Mouse (Mus musculus): Measurements from ENCODE around the gene Ccdc88c.

DNA sequence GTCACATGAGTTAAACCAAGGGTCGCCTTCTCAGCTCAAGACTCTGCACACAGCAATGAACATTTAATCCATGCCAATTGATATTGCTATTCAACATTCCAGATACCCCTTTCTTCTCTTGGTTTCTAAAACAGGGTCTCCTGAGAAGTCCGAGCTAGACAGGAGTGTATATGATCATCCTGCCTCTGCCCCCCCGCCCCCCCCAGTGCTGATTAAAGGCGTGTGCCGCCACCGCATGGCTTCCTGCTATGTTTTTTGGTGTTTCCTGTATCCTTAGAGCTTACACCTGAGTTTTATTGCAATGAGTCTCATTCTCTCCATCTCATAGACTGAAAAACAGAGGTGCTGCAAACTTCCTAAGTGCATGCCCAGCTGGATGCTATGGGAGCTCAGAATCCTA, 127.5 kb downstream of the Ccdc88c start:
- TF ChIP-seq E2F4 (IDR thresholded peaks at IDR 0.05; ENCODE audit: insufficient read depth) (no peak), POLR2A (IDR thresholded peaks at IDR 0.05; ENCODE audit: insufficient read length, low read depth) (no peak), MAX (IDR thresholded peaks at IDR 0.05; ENCODE audit: low read depth) (no peak), SRF (IDR thresholded peaks at IDR 0.05; ENCODE audit: control insufficient read depth, insufficient read length, low read depth) (no peak), REST (IDR thresholded peaks at IDR 0.05; ENCODE audit: insufficient read depth, insufficient read length) (no peak), MYOD1 (IDR thresholded peaks at IDR 0.05; ENCODE audit: control insufficient read depth in 1 of 3, insufficient read length in 2 of 3, low read depth in 2 of 3) (no peak), POLR2AphosphoS2 (IDR thresholded peaks at IDR 0.05; ENCODE audit: insufficient read length, low read depth) (no peak), USF1 (IDR thresholded peaks at IDR 0.05; ENCODE audit: low read depth) (no peak), MYOG (IDR thresholded peaks at IDR 0.05; ENCODE audit: control insufficient read depth in 1 of 3, insufficient read depth in 1 of 3, insufficient read length in 2 of 3, low read depth in 2 of 3) (no peak), TCF3 (IDR thresholded peaks at IDR 0.05; ENCODE audit: insufficient read length, low read depth) (no peak), CEBPB (IDR thresholded peaks at IDR 0.05; ENCODE audit: insufficient read depth, poor library complexity, severe bottlenecking) (no peak)
